Mouse (Mus musculus): ENCODE measurements around the gene Foxc2.

DNA sequence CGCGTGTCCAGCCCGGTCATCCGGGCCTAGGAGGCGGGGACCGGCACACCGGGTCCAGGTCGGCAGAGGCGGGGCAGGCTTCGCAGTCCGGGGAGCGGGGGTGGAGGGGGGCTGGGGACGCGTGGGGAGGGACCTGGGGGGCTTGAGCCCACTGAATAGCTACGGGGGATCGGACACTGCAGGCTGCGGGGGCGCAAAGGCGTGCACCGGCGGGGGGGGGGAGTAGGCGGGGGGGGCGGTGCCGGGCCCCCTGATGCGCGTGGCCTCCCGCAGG is 32.1 kb upstream of the Foxc2 start:
- TF ChIP-seq CTCF (IDR thresholded peaks at IDR 0.05; ENCODE audit: borderline replicate concordance, control insufficient read depth, extremely low read depth, insufficient read depth, low read length, poor library complexity) (no peak), POLR2A (IDR thresholded peaks at IDR 0.05; ENCODE audit: control insufficient read depth, extremely low read depth, insufficient read depth, low read length, poor library complexity) (no peak)
